Mouse (Mus musculus): ENCODE data around the gene Kdm2b.

The Kdm2b gene

DNA sequence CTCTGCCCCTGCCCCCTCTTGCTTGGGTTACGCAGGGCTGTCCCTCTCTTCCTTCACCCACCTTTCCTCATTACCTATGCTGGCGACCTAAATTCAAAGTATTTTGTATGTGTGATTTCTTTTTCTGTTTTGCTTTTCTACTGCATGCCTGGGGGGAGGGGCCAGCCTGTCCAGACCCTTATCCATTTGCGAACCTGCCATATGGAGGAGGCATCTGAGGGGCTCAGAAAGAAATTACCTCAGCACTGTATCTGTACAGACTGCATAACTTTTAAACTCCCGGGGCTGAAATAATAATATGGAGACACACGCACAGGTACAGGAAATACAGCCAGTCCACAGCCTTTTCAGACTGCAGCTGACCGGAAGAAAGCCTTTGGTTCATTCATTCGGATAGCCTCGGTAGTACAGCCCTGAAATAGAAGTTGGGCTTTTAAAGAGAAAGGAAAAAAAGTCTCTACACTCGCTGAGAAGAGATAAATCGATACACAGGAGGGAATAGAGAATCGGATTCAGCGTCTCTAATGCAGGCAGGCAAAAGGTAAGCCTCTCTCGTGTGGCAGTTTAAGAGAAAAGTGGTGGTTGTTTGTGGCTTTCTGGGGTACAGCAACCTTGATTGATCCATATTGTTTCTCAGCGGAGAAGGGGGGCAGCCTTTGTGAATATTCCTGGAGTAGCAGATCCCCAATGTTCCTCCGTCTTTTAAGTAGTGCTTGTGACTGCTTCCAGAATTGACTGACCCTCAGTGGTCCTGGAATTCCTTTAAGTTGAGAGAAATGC, at the start of gene Kdm2b:
Gene Kdm2b, minus strand, starts transcription at position 273 of the 780 bp plus-strand sequence.
- in situ Hi-C loops (cut with MboI), result no loop called here

DNA sequence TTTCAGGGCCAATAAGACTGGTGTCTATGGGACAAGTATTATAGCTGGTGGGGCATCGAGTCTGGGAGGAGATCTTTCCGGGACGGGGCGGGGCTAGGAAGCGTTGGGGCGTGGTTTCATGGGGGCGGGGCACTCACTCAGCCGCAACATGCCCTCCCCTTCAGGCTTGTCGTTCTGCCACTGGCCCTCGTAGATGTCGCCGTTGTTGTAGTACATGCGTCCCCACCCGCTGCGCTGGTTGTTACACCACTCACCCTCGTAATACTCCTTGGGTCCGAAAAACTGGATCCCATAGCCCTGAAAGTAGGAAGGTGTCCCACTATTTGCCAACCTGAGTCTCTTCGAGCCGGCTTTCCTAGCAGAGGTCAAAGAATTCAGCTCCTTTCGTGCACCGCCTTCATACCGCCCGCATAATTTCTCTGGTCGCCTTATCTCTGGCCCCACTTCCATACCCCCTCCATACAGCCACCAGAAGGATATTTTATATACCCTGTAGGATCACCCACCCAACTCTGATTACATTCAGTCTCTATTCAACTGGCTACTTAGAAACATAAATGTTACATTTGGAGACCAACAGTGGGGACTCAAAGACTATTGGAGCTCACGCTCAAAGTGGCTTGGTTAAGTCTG, 49.6 kb upstream of the Kdm2b start:
- in situ Hi-C loops (cut with MboI), result no loop called here

- in situ Hi-C loops (cut with MboI), result no loop called here
These were observed 48.5 kb upstream of the Kdm2b start for GRCm38 (mm10) chr5:123038115-123038514.

GRCm38 (mm10) chr5:123035564-123035963, 45.9 kb upstream of the Kdm2b start:
- in situ Hi-C loops (cut with MboI), result no loop called here

GRCm38 (mm10) chr5:123035089-123035488, 45.5 kb upstream of the Kdm2b start:
- in situ Hi-C loops (cut with MboI), result no loop called here

- in situ Hi-C loops (cut with MboI), result no loop called here
These were observed 44.1 kb upstream of the Kdm2b start for GRCm38 (mm10) chr5:123033646-123034160.

DNA sequence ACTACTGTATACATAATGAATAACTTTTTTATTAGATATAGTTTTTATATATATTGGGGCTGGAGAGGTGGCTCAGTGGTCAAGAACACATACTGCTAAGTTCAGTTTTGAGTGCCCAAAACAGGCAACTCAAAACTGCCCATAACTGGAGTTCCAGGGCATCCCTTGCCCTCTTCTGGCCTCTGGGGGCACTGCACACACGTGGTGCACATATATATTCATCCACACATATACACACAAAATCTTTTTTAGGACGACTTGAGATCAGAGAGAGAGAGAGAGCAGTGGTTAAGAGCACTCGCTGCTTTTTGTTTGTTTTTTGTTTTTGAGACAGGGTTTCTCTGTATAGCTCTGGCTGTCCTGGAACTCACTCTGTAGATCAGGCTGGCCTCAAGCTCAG, 41.7 kb upstream of the Kdm2b start:
- in situ Hi-C loops (cut with MboI), result no loop called here

DNA sequence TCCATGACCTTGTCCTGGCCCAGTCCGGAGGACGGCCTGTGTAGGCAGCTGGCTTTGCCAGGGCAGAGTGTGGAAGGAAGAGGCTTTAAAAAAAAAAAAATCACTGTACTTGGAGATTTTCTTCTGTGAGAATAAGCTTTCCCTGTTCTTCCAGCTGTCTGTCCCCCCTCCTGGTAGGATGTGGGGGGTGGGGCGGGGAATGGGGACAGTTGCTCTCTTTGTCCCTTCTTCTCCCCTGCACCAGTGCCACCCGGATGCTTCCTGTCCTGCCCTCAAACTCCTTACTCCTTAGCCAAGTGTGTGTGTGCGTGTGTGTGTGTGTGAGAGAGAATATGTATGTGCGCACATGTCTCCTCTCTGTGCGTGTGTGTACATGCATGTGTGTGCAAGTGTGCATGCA, 40.1 kb upstream of the Kdm2b start:
- in situ Hi-C loops (cut with MboI), result no loop called here

DNA sequence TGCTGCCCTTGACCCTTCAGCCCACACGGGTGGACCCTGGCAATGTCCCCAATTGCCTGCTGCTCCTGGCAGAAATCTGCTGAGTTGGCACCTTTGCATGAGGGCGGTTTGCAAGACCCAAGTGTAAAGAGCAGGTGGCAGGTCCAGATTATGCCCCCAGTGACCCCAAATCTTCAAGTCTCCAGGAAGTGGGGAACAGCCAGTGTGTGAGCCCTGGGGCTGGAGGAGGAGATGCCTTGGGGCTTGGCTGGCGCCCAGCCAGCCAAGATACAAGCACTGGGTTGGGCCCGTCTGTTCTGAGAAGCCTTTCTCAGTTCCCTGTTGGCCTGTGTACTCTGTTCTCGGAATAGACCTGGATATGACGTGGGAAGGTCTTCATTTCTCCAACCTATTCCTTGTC, 37.8 kb upstream of the Kdm2b start:
- in situ Hi-C loops (cut with MboI), result no loop called here

GRCm38 (mm10) chr5:123026414-123026813, 36.8 kb upstream of the Kdm2b start:
- in situ Hi-C loops (cut with MboI), result no loop called here

DNA sequence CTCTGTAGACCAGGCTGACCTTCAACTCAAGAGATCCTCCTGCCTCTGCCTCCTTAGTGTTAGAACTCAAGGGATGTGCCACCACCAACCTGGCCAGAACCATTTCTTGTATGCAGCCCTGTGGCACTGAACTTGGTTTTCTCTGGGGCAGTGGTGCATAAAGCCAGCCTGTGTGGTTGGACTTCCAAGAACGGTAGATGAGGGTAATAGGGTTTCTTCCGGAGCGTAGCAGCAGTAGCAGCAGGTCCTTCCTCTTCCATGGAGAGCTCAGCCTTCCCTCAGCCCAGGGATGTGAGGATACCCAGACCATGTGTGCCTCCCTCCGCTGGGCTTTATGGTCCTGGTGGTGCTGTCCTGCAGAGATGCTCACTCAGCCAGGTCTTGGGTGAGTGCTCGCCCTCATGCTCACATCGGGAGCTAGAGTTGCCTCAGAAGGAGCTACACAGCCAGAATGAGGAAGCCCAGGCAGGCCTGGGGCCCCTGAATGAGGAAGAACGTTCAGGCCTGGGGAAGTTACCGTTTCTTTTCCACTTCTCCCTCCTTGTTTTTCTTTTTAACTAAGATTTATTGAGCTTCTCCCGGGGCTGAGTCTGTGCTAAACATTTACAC, 35.4 kb upstream of the Kdm2b start:
- in situ Hi-C loops (cut with MboI), result no loop called here

GRCm38 (mm10) chr5:123024312-123024711, 34.7 kb upstream of the Kdm2b start:
- in situ Hi-C loops (cut with MboI), result no loop called here

DNA sequence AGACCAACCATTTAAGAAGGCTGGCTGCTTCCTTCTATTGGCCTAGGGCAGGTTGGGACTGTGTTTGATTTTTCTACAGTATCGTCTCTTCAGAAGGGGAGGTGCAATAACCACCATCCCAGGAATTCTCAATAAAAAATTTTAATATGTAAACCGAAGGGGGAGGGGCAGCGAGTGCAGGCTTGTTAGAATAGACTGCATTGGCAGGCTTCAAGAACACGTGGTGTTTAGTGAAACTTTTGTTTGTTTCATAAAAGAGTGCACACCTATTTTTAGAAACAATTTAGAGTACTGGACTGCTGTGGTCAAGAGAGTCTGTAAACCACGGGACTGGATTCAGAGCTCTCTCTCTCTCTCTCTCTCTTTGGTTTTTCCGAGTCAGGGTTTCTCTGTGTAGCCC, 33.4 kb upstream of the Kdm2b start:
- in situ Hi-C loops (cut with MboI), result no loop called here

GRCm38 (mm10) chr5:123021438-123021837, 31.8 kb upstream of the Kdm2b start:
- in situ Hi-C loops (cut with MboI), result no loop called here

GRCm38 (mm10) chr5:123020426-123020825, 30.8 kb upstream of the Kdm2b start:
- in situ Hi-C loops (cut with MboI), result no loop called here

DNA sequence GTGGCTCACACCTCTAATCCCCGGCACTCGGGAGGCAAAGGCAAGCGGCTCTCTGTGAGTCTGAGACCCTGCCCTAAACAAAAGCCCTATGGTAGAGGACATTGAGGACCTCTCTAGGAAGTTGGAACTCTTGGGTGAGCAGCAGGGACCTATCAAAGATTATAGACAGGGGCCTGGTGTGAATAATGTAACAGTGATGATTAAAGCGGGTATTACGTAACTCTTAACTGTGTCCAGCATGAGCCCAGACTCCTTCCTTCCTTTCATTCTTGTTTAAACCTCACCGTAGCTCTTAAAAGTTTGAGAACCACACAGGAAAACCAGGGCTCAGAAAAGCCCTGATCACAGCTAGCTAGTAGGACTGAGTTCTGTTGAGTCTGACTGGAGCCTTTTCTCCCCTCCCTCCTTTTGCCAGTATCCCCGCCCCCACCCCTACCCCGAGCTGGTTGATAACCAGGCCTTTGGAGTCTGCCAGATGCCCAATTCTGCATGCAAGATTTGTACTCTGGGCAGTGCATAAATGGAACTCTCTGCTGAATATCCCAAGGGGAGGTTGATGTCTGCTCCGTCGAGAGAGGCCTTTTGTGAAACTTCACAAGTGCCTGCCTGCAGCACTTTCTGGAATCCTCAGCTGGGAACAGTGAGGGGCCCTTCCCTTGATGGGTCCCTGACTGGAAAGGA, 29.9 kb upstream of the Kdm2b start:
- in situ Hi-C loops (cut with MboI), result no loop called here

DNA sequence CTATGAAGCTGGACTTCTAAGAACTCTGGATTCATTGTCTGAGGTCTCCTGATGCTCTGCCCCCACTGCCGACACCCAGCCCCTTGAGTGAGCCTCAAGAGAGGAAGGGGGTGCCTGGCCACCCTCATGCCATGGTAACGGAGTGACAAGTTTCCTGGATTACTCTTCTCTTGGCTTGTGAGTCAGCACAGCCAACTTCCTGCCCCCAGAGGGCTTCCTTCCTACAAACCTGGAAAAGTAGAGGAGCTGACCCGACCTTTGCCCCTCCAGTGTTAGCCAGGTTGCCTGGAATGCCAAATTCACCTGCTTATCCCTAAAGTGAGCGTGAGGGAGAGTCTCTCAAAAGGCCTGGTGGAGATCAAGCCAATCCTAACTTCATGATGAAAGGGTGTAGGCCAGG, 27.9 kb upstream of the Kdm2b start:
- in situ Hi-C loops (cut with MboI), result no loop called here

DNA sequence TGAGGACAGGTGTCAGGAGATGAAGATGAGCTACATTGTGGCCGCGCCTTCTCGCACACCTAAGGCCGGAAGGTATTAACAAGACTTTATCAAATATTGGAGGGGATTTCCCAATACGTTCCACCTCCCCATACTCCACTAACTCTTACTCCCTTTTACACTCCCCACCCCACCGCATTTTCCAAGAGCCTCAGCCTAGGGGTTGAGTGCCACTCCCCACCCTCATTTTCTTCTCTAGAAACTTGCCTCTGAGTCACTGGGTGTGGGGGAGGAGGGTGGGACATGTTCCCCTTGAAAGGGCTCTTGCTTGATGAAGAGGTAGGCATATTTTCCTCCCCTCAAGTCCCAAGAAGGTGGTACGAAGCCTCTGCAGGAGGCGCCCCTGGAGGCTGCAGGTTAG, 26.3 kb upstream of the Kdm2b start:
- in situ Hi-C loops (cut with MboI), result no loop called here

- in situ Hi-C loops (cut with MboI), result loop anchor here (5.0 kb wide), 1 partner anchor 48 kb away; no protein-coding TSS in a partner anchor
These were observed 25.4 kb upstream of the Kdm2b start, which contains the start of gene Orai1 for GRCm38 (mm10) chr5:123014753-123015701. Gene Orai1 (plus strand): TSS chr5:123015074.

- in situ Hi-C loops (cut with MboI), result loop anchor here (5.0 kb wide), 1 partner anchor 46 kb away; no protein-coding TSS in a partner anchor
These were observed 24.1 kb upstream of the Kdm2b start for GRCm38 (mm10) chr5:123013599-123014315.
